Mouse (Mus musculus) embryonic fibroblast, embryonic 13.5 days (primary cell): ENCODE results near the gene Prrg3.
"Not testable (repeated sequence)": the region's sequence is repeated elsewhere in the genome, so short reads cannot be mapped to it uniquely, and the experiment has no call there.

Source experiments
- CTCF ChIP-seq: IDR thresholded peaks from 2 replicates; pipeline ENCODE4 v1.5.1; 2011; ENCODE audit warnings: mild to moderate bottlenecking, control low read depth, low read length, moderate library complexity, borderline replicate concordance; ENCODE audit not compliant: insufficient read depth
- POLR2A ChIP-seq: IDR thresholded peaks from 2 replicates; pipeline ENCODE4 v1.6.1; 2011; ENCODE audit warnings: low read depth, mild to moderate bottlenecking, control low read depth, low read length, moderate library complexity

DNA sequence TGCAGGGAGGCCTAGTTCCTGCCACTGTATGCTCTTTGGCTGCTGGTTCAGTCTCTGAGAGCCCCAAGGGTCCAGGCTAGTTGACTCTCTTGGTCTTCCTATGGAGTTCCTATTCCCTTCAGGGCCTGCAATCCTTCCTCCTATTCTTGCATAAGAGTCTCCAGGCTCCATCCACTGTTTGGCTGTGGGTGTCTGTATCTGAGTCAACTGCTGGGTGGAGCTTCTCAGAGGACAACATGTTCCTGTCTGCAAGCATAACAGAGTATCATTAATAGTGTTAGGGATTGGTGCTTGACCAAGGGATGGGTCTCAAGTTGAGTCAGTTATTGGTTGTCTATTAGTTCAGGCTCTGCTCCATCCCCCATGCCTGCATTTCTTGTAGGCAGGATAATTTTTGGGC is 15.3 kb downstream of the Prrg3 start:
- not testable (repeated sequence) for TF ChIP-seq CTCF, POLR2A
